Mouse (Mus musculus) ES-E14 (cell line): Measurements from ENCODE around the gene Cdkn3.

ENCODE experiments used
- CHD2 ChIP-seq: IDR thresholded peaks from 2 replicates; pipeline ENCODE4 v1.6.1; 2014; ENCODE audit warnings: mild to moderate bottlenecking, low read depth, low read length, inconsistent platforms
- MAFK ChIP-seq: IDR thresholded peaks from 2 replicates; pipeline ENCODE4 v1.6.1; 2014; ENCODE audit warnings: mild to moderate bottlenecking, low read depth, low read length, inconsistent platforms; ENCODE audit not compliant: insufficient read depth
- ZNF384 ChIP-seq: IDR thresholded peaks from 2 replicates; pipeline ENCODE4 v1.6.1; 2012; ENCODE audit warnings: low read depth, low read length, inconsistent platforms

- no peak for TF ChIP-seq MAFK
- no peak for TF ChIP-seq CHD2
- no peak for TF ChIP-seq ZNF384
Observed at GRCm38 (mm10) chr14:46779217-46779616, 18.9 kb downstream of the Cdkn3 start.
